Mouse (Mus musculus): Measurements from ENCODE around the gene Gm45521. TPM values are rescaled to one million over a fixed set of nuclear protein-coding genes. Genes with fewer than 3 reads are reported as not detected.

Gm45521 gene
- polyA plus RNA-seq, 1 experiment from 2014 or later, result not detected

DNA sequence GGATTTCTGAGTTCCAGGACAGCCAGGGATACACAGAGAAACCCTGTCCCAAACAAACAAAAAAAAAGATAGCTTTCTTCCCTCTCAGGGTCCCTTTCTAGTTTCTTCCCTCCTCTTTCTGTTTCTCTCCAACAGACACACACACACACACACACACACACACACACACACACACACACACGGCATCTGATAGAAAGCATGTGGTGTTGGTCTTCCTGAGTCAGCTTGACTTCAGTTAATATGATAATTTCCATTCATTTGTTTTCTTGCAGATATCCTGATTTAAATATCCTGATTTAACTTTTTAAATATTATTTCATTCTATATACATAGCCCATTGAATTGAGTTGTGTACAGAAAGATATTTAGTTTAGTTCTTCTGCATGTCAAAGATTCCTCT, 28.7 kb upstream of the Gm45521 start:
- no peak for ATAC-seq (ENCODE audit: insufficient read depth, low FRiP score)
- 65% methylated on average over 1 of the region's 1 CpGs for WGBS
- no peak overlapping the region for H3K27ac ChIP-seq (ENCODE audit: low read length)
- no peak overlapping the region for H3K4me3 ChIP-seq (replicated peaks; ENCODE audit: low read length)
- H3K4me2 ChIP-seq (ENCODE audit: low read depth, low read length), result no peak overlapping the region
- no peaks in the 10 kb centered on the region for H3K9me3 ChIP-seq (replicated peaks; ENCODE audit: control insufficient read depth, low read length)
- H3K4me1 ChIP-seq (ENCODE audit: control insufficient read depth, insufficient read depth, low read length), result no peaks in the 10 kb centered on the region
- H3K36me3 ChIP-seq (ENCODE audit: control insufficient read depth, insufficient read depth, low read length), result peaks cover 28% of the 10 kb centered on the region
- H3K9ac ChIP-seq (ENCODE audit: low read length), result no peak overlapping the region
- no peaks in the 10 kb centered on the region for H3K27me3 ChIP-seq (ENCODE audit: control insufficient read depth, insufficient read depth, low read length)

DNA sequence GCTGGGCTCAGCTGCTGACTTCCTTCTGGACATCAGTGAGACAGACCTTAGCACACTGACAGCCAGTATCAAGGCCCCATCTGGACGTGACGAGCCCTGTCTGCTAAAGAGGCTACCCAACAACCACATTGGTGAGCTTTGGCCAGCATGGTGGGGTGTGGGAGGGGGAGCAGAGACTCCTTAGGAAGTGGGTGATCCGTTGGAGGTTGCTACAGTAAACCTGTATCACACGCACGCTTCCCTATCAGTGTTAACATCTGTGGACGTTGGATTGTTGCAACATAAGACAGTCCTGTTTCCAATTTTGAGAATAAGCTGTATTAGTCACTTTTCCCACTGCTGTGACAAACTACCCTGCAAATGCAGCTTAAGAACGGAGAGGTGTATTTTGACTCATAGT, 28.1 kb upstream of the Gm45521 start:
- no peaks in the 10 kb centered on the region for H3K9me3 ChIP-seq (replicated peaks; ENCODE audit: control insufficient read depth, low read length)
- WGBS, result 83% methylated on average over 7 of the region's 7 CpGs
- H3K27ac ChIP-seq (ENCODE audit: low read length), result no peak overlapping the region
- no peak overlapping the region for H3K4me2 ChIP-seq (ENCODE audit: low read depth, low read length)
- H3K36me3 ChIP-seq (ENCODE audit: control insufficient read depth, insufficient read depth, low read length), result peaks cover 28% of the 10 kb centered on the region
- H3K4me3 ChIP-seq (replicated peaks; ENCODE audit: low read length), result no peak overlapping the region
- no peaks in the 10 kb centered on the region for H3K4me1 ChIP-seq (ENCODE audit: control insufficient read depth, insufficient read depth, low read length)
- no peak overlapping the region for H3K9ac ChIP-seq (ENCODE audit: low read length)
- no peaks in the 10 kb centered on the region for H3K27me3 ChIP-seq (ENCODE audit: control insufficient read depth, insufficient read depth, low read length)
- no peak for ATAC-seq (ENCODE audit: insufficient read depth, low FRiP score)

DNA sequence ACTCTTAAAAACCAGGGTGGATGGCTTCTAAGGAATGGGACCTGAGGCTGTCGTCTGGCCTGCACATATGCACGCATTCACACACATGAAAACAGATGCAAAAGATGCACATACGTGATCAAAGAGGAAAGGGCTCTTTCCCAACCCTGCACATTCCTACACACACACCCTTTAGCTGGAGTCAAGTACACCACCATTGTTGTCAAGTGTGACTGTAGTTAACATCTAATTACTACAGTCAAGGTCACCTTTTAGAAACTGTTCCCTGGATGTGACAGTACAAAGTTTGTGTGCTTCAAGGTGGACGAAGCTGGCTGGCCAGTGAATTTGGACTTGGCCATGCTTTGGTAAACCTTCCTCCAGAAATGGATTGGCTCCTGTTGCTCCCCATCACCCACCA, 24.9 kb upstream of the Gm45521 start:
- no peak overlapping the region for H3K4me2 ChIP-seq (ENCODE audit: low read depth, low read length)
- no peaks in the 10 kb centered on the region for H3K9me3 ChIP-seq (replicated peaks; ENCODE audit: control insufficient read depth, low read length)
- H3K4me1 ChIP-seq (ENCODE audit: control insufficient read depth, insufficient read depth, low read length), result no peaks in the 10 kb centered on the region
- ATAC-seq (ENCODE audit: insufficient read depth, low FRiP score), result no peak
- H3K27ac ChIP-seq (ENCODE audit: low read length), result no peak overlapping the region
- H3K4me3 ChIP-seq (replicated peaks; ENCODE audit: low read length), result no peak overlapping the region
- no peaks in the 10 kb centered on the region for H3K27me3 ChIP-seq (ENCODE audit: control insufficient read depth, insufficient read depth, low read length)
- H3K9ac ChIP-seq (ENCODE audit: low read length), result no peak overlapping the region
- H3K36me3 ChIP-seq (ENCODE audit: control insufficient read depth, insufficient read depth, low read length), result peaks cover 20% of the 10 kb centered on the region
- 88% methylated on average over 4 of the region's 4 CpGs for WGBS

DNA sequence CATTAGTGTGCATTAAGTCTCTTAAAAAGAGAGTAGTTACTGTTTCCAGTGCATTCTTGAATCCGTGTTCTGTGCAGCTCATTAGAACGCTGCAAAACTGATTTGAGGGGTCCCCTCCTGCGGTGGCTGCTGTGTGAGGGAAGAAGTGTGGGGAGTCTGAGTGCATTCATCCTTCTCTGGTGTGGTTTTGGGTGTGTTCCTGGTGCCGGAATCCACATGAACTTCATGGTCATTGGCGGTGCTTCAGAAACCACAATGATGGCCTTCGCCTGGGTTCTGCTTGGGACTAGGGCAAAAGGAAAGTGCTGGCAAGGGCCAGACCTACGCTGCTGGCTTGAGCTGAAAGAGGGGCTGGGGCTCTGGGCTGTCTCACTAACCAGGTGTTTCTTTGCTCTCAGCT, 22.9 kb upstream of the Gm45521 start:
- no peak overlapping the region for H3K4me3 ChIP-seq (replicated peaks; ENCODE audit: low read length)
- no peaks in the 10 kb centered on the region for H3K4me1 ChIP-seq (ENCODE audit: control insufficient read depth, insufficient read depth, low read length)
- no peak overlapping the region for H3K9ac ChIP-seq (ENCODE audit: low read length)
- H3K9me3 ChIP-seq (replicated peaks; ENCODE audit: control insufficient read depth, low read length), result no peaks in the 10 kb centered on the region
- H3K4me2 ChIP-seq (ENCODE audit: low read depth, low read length), result no peak overlapping the region
- peaks cover 14% of the 10 kb centered on the region for H3K36me3 ChIP-seq (ENCODE audit: control insufficient read depth, insufficient read depth, low read length)
- no peak overlapping the region for H3K27ac ChIP-seq (ENCODE audit: low read length)
- no peaks in the 10 kb centered on the region for H3K27me3 ChIP-seq (ENCODE audit: control insufficient read depth, insufficient read depth, low read length)
- WGBS, result 85% methylated on average over 7 of the region's 7 CpGs
- ATAC-seq (ENCODE audit: insufficient read depth, low FRiP score), result no peak

DNA sequence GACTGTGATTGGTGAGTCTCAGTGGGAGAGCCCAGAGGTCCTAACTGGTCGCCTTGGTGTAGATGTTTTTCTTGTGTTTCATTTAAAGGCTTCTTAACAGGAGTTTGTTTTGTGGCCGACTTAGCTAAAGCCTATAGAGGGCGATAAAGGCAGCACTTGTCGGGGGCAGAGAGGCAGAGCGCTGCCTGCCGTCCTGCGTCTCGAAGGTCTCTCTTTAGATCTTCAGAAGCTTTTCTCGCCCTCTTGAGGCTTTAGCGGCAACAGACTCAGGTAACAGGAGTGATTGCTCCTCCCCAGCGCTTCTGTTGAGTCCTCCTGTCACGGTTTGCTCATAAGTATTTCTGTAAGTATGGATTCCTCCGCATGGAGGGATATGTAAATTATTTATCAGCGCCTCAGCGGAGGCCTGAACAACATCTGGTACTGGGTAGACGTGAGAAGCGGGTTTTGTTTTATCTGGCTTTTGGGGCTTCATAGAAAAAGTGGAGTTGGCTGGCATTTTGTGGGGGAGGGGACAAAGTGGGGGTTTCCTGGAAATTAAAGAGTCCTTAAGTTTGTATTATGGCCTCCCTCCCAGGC, 19.9 kb upstream of the Gm45521 start:
- H3K4me3 ChIP-seq (replicated peaks; ENCODE audit: low read length), result no peak overlapping the region
- no peaks in the 10 kb centered on the region for H3K27me3 ChIP-seq (ENCODE audit: control insufficient read depth, insufficient read depth, low read length)
- H3K4me1 ChIP-seq (ENCODE audit: control insufficient read depth, insufficient read depth, low read length), result no peaks in the 10 kb centered on the region
- no peak overlapping the region for H3K4me2 ChIP-seq (ENCODE audit: low read depth, low read length)
- H3K9me3 ChIP-seq (replicated peaks; ENCODE audit: control insufficient read depth, low read length), result no peaks in the 10 kb centered on the region
- peaks cover 6% of the 10 kb centered on the region for H3K36me3 ChIP-seq (ENCODE audit: control insufficient read depth, insufficient read depth, low read length)
- no peak overlapping the region for H3K9ac ChIP-seq (ENCODE audit: low read length)
- no peak overlapping the region for H3K27ac ChIP-seq (ENCODE audit: low read length)
- WGBS, result 31% methylated on average over 17 of the region's 17 CpGs
- no peak for ATAC-seq (ENCODE audit: insufficient read depth, low FRiP score)

DNA sequence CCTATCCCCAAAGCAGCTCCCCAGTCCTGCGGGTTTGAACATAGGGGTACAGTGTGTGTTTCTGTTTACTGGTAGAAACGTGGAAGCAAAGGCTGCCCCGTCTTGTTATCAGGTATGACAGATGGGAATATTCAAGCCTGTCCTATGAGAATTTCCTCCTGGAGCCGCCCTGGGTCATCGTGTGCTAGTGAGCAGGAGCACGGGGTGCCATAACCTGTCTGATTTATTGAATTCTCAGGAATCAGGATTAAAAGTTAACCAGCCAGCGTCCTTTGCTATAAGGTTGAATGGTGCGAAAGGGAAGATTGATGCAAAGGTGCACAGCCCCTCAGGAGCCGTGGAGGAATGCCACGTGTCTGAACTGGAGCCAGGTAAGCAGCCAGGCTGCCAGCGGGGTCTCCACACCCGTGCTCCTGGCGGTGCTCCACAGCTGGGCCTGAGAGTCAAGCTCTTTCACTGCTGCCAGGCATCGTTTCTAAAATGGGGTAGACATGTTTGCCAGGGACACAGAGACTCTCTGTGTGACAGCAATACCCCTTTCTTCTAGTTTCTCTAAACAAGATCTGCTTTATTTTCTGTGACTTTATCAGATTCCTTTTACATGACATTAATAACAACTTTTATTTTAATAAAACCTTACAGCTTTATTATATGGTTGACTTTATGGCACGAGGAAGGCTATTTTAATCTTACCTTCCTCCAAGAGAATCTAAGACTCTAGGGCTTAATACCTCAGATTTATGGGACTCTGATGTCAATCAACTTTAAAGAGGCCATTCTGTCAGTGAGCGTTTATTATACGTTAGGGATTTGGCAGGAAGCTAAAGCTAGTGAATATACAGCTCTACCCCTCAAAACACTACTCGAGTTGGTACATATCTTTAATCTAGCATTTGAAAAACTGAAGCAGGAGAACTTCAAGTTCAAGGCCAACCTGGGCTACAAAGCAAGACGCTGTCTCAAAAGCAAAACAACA, 18.0 kb upstream of the Gm45521 start:
- H3K27me3 ChIP-seq (ENCODE audit: control insufficient read depth, insufficient read depth, low read length), result no peaks in the 10 kb centered on the region
- WGBS, result 67% methylated on average over 19 of the region's 19 CpGs
- H3K9ac ChIP-seq (ENCODE audit: low read length), result no peak overlapping the region
- H3K9me3 ChIP-seq (replicated peaks; ENCODE audit: control insufficient read depth, low read length), result no peaks in the 10 kb centered on the region
- no peak for ATAC-seq (ENCODE audit: insufficient read depth, low FRiP score)
- no peak overlapping the region for H3K4me3 ChIP-seq (replicated peaks; ENCODE audit: low read length)
- H3K4me2 ChIP-seq (ENCODE audit: low read depth, low read length), result no peak overlapping the region
- no peak overlapping the region for H3K27ac ChIP-seq (ENCODE audit: low read length)
- peaks cover 11% of the 10 kb centered on the region; the same call in 1 of the 2 replicates for H3K4me1 ChIP-seq (ENCODE audit: control insufficient read depth, insufficient read depth, low read length)
- peaks cover 6% of the 10 kb centered on the region; the same call in 1 of the 2 replicates for H3K36me3 ChIP-seq (ENCODE audit: control insufficient read depth, insufficient read depth, low read length)

DNA sequence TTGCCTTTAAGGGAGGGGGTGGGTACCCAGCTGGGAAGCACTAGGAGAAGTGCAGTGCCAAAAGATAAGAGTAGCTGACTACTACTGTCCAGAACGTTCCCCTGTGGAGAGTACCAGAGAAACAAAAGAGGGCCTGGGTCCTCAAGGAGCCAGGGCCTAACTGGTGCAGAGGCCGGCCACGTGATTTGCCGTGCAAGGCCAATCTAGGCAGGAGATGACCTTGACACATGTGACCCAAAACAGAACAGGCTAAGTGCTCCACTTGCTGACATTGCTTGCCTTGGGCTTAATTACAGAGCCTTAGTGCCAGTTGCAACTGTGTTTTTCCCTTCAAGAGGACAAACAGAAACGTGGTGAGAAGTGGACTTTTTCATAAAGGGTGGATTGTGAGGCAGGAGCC, 15.7 kb upstream of the Gm45521 start:
- 69% methylated on average over 5 of the region's 5 CpGs for WGBS
- ATAC-seq (ENCODE audit: insufficient read depth, low FRiP score), result no peak
- 0 out of 2 replicates have a peak, but pooled peaks cover 6% of the 10 kb centered on the region for H3K36me3 ChIP-seq (ENCODE audit: control insufficient read depth, insufficient read depth, low read length)

DNA sequence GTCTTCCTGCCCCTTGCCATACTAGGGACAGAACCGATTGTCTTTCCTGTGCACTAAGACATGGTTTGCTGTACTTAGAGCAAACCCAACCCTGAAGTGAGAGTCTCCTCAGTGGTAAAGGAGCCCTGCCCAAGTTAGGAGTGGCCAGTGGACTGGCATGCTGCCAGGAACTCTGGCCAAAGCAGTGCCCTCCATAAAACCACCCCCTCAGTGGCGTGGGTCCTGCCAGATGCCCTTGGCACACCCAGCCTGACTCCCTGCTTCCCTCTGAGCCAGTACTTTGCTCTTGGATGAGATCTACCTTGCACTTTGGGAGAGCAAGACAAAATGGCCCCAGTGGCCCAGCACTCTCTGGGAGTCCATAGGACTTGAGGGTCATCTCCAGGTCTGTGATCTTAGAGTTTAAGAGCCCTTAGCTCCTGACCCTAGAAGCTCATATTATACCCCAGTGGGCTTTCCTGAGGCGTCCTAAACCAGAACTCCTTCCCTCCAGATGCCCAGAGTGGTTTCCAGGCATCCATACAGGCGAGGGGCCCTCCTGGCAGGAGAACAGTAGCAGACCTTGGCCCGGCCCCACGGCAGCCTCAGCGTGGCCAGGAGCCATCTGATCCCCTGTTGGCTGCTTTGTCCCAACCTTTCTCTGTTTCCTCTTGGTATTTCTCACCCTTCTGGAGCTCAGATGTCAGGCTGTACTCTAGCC, 13.8 kb upstream of the Gm45521 start:
- Histone ChIP-seq H3K27me3 (ENCODE audit: control insufficient read depth, insufficient read depth, low read length) (no peaks in the 10 kb centered on the region), H3K36me3 (ENCODE audit: control insufficient read depth, insufficient read depth, low read length) (0 out of 2 replicates have a peak, but pooled peaks cover 6% of the 10 kb centered on the region), H3K27ac (ENCODE audit: low read length) (peak overlapping the region; percentile 4), H3K4me1 (ENCODE audit: control insufficient read depth, insufficient read depth, low read length) (peaks cover 11% of the 10 kb centered on the region; the same call in 1 of the 2 replicates), H3K4me2 (ENCODE audit: low read depth, low read length) (no peak overlapping the region), H3K4me3 (replicated peaks; ENCODE audit: low read length) (no peak overlapping the region), H3K9me3 (replicated peaks; ENCODE audit: control insufficient read depth, low read length) (no peaks in the 10 kb centered on the region), H3K9ac (ENCODE audit: low read length) (no peak overlapping the region)
- ATAC-seq (ENCODE audit: insufficient read depth, low FRiP score), result peak; percentile 6; the same call in 1 of the 2 replicates
- 64% methylated on average over 7 of the region's 7 CpGs for WGBS

More for the DNA sequence above, 15.7 kb upstream of the Gm45521 start:
- no peak overlapping the region for H3K4me2 ChIP-seq (ENCODE audit: low read depth, low read length)
- no peaks in the 10 kb centered on the region for H3K9me3 ChIP-seq (replicated peaks; ENCODE audit: control insufficient read depth, low read length)
- peaks cover 11% of the 10 kb centered on the region; the same call in 1 of the 2 replicates for H3K4me1 ChIP-seq (ENCODE audit: control insufficient read depth, insufficient read depth, low read length)
- H3K27ac ChIP-seq (ENCODE audit: low read length), result no peak overlapping the region
- no peaks in the 10 kb centered on the region for H3K27me3 ChIP-seq (ENCODE audit: control insufficient read depth, insufficient read depth, low read length)
- no peak overlapping the region for H3K9ac ChIP-seq (ENCODE audit: low read length)
- H3K4me3 ChIP-seq (replicated peaks; ENCODE audit: low read length), result no peak overlapping the region

DNA sequence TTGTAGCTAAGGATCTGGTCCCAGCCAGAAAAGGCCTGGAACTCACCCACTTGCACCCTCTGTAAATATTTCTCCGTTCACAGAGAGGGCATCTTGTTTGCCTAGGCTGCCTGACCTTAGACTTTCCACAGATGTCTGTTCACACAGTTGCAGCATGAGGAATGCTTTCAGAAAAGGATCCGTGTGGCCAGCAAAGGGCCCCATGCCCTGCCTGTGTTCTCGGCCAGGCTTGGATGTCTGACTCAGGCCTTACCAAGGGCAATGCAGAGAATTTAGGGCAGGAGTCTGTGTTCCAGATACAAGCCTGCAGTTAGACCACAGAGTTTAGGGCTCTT, 13.3 kb upstream of the Gm45521 start:
- Histone ChIP-seq H3K4me2 (ENCODE audit: low read depth, low read length) (no peak overlapping the region), H3K36me3 (ENCODE audit: control insufficient read depth, insufficient read depth, low read length) (0 out of 2 replicates have a peak, but pooled peaks cover 6% of the 10 kb centered on the region), H3K4me1 (ENCODE audit: control insufficient read depth, insufficient read depth, low read length) (peaks cover 11% of the 10 kb centered on the region; the same call in 1 of the 2 replicates), H3K9ac (ENCODE audit: low read length) (no peak overlapping the region), H3K27ac (ENCODE audit: low read length) (peak overlapping the region; percentile 4), H3K9me3 (replicated peaks; ENCODE audit: control insufficient read depth, low read length) (no peaks in the 10 kb centered on the region), H3K4me3 (replicated peaks; ENCODE audit: low read length) (no peak overlapping the region), H3K27me3 (ENCODE audit: control insufficient read depth, insufficient read depth, low read length) (no peaks in the 10 kb centered on the region)
- peak; percentile 49; the same call in 1 of the 2 replicates for ATAC-seq (ENCODE audit: insufficient read depth, low FRiP score)
- WGBS, result 60% methylated on average over 3 of the region's 3 CpGs
